Mouse (Mus musculus): ENCODE results near the gene Adcy10.

The Adcy10 gene

GRCm38 (mm10) chr1:165520716-165521115 is 35.7 kb downstream of the Adcy10 start:
- DNase-seq (ENCODE audit: low read depth, low spot score): no peak

DNA sequence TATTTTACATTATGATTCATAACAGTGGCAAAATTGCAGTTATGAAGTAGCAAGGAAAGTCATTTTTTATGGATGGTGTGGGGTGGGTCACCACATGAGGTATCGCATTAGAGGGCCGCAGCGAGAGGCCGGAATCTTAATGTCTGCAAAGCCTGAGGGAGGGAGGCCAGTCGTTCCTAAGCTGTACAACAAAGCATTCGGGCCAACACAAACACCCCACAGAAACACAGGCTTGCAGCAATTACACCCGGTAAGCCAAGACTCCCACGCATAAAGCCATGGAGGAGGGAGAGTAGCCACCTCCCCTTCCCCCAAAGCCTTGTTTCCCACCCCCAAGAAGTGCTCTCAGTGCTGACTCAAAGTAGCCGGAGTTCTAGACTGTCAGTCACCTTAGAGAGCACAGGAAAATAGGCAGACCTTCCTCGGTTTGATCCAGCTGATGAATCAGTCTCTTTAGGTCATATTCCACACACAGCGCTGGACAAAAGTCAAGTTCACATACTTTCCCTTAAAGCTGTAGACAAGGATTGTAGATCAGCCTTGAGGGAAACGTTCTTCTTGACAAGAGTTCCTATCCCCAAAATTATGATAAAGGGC is 51.2 kb downstream of the Adcy10 start:
- DNase-seq (ENCODE audit: low read depth, low spot score): no peak

GRCm38 (mm10) chr1:165537241-165537807 is 52.3 kb downstream of the Adcy10 start:
- no peak for DNase-seq (ENCODE audit: low read depth, low spot score)

- no peak for DNase-seq (ENCODE audit: low read depth, low spot score)
Measured at GRCm38 (mm10) chr1:165556711-165557110, 71.7 kb downstream of the Adcy10 start.

GRCm38 (mm10) chr1:165559073-165559472 is 74.1 kb downstream of the Adcy10 start:
- peak; percentile 71 for DNase-seq (ENCODE audit: low read depth, low spot score)

DNA sequence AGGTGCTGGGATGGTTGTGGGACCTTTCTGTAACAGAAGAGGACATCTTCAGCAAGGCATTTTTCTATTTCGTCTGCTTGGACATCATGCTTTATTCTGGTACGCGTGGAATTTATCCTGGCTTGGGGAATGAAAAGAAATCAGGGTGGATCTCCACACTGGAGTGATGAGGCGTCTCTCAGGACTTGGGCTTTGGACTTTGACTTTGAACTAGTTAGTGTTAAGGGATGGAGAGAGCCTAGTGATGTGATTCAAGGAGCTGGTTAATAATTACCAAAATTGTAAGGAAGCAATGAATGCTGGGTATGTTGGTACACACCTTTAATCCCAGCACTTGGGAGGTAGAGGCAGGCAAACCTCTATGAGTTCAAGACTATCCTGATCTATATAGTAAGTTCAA is 80.3 kb downstream of the Adcy10 start:
- no peak for DNase-seq (ENCODE audit: low read depth, low spot score)

DNA sequence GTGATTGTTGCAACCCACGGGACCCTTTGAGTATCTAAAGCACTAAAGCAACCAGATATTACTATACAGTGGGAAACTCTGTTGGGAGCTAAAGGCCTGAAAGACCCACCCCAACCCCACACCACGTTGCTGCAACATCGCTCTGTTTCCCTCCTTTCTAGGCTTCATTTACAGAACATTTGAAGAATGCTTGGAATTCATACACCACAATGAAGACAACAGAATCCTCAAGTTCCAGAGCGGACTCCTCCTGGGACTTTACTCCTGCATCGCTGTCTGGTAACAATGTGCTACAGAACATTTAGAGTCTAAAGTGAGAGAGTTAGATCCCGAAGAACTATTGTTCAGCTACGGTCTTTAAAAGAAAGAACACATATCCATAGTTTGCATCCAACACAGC is 82.5 kb downstream of the Adcy10 start:
- DNase-seq (ENCODE audit: low read depth, low spot score): no peak

GRCm38 (mm10) chr1:165576005-165576404 is 91.0 kb downstream of the Adcy10 start:
- DNase-seq (ENCODE audit: low read depth, low spot score): no peak

- DNase-seq (ENCODE audit: low read depth, low spot score): no peak
Measured at GRCm38 (mm10) chr1:165576459-165577112, 91.6 kb downstream of the Adcy10 start.

DNA sequence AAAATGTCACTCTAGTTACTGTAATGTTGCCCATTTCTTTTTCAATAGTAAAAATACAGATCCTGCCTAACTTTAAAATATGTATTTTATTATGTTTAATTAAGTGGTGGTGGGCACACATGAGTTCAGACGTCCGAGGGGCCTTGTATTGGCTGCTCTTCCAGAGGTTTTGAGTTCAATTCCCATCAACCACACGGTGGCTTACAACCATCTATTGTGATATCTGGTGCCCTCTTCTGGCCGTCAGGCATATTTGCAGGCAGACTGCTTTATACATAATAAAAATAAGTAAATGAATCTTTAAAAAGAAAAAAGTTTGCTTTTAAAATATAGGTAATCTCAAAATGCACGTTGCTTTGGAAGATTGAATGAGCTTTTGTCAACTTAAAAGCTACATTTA is 94.3 kb downstream of the Adcy10 start:
- no peak for DNase-seq (ENCODE audit: low read depth, low spot score)

GRCm38 (mm10) chr1:165581255-165581654 is 96.3 kb downstream of the Adcy10 start:
- no peak for DNase-seq (ENCODE audit: low read depth, low spot score)

GRCm38 (mm10) chr1:165583529-165584184 is 98.7 kb downstream of the Adcy10 start:
- DNase-seq (ENCODE audit: low read depth, low spot score): no peak

GRCm38 (mm10) chr1:165585389-165586104 is 100.6 kb downstream of the Adcy10 start:
- no peak for DNase-seq (ENCODE audit: low read depth, low spot score)

DNA sequence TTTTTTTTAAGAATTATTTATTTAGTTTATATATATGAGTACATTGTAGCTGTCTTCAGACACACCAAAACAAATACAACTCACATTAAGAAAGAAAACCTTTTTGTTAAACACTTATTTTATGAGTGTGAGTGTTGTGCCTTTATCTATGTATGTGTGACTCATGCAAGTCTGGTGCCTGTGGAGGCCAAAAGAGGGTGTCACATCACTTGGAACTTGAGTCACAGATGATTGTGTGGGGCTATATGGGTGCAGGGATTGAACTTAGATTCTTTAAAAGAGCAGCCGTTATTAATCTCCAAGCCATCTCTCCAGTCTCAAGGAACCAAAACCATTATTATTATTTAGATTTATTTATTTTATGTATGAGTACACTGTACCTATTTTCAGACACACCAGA is 101.4 kb downstream of the Adcy10 start:
- DNase-seq (ENCODE audit: low read depth, low spot score): no peak

GRCm38 (mm10) chr1:165587845-165588244 is 102.9 kb downstream of the Adcy10 start:
- no peak for DNase-seq (ENCODE audit: low read depth, low spot score)

DNA sequence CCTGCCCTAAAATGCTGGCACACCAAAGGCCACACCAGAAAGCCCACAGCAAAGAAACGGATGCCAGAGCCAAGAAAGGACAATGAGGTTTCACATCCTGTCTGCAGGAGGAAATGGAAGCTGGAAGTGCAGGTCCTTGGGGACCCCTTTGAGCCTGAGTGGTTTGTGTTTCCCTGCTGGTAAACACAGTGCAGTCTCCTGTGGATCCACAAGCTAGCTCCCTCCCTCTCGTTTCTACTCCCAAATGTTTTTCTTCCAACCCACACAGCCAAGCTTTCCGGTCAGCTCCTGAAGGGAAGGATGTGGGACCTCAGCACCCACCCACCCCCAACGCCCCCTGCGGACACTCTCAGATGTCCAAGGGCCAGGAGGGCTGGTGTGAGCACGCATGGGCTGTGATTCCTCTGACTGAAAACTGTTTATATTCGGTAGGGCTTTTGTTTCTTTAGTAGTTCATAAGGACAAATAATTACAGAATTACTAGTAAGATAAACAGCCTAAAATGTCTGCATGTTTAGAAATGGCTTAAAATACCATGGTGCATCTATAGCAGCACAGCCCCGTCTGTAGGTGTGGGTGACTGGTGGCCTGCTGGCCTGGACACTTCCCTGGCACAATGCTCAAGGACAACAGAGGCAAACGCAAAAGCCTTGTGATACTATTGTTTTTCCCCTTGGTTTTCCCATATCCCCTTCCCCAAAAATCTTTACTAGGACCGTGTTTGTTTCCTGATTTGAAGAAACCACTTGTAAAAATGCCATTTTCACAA is 104.5 kb downstream of the Adcy10 start:
- DNase-seq (ENCODE audit: low read depth, low spot score): no peak

DNA sequence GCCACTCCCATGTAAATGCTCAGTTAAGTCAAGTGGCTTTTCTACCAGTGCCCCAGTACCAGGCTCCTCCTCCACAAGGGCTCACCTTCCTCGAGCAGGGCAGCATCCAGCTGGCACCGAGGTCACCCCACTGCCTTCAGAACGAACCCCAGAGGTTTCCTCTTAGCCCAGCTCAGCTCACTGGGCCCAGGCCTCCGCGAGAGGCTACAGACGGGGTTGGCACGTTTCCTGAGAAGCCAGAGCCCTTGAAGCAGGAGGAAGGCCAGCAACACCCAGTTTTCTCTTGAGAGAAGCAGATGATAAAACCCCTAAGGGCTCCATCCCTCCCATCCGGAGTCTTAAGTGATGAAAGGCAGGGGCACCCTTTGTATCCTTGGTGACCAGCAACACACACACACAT is 105.8 kb downstream of the Adcy10 start:
- no peak for DNase-seq (ENCODE audit: low read depth, low spot score)

DNA sequence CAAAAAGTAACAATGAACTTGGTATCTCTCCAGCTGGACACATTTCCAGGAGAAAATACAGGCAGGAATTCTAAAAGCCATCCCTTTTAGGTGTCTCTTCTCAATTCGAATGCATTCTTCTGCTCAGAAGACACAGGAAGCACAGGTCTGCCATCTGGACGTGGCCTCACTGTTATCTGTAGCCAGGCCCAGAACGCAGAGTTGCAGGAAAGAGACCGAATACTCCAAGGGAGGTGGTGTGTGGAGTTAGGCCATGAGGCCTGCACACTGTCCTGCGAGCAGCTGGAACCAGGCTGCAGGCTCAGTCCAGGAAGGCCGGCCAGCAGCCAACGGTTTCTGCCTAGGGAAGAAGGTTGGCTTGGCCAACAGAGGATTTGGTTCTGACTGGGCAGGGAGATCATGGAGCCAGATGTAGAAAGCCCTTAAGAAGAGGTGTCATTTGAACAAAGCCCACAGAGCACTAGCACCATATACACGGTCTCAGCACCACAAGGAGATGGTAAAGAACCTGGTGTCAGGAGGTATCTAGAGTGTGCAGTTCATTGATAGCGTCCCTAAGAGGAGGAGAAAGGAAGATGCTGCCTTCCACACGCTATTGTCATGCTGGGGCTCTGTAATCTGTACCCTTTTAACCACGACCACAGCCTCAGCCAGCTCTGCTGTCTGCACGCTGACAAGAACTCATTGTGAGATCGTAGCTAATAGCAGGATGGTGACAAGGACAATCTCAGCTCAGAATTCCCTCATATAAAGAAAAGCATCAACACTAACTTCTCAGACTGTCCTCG is 107.5 kb downstream of the Adcy10 start:
- DNase-seq (ENCODE audit: low read depth, low spot score): no peak

GRCm38 (mm10) chr1:165594699-165595421 is 109.9 kb downstream of the Adcy10 start:
- DNase-seq (ENCODE audit: low read depth, low spot score): no peak

DNA sequence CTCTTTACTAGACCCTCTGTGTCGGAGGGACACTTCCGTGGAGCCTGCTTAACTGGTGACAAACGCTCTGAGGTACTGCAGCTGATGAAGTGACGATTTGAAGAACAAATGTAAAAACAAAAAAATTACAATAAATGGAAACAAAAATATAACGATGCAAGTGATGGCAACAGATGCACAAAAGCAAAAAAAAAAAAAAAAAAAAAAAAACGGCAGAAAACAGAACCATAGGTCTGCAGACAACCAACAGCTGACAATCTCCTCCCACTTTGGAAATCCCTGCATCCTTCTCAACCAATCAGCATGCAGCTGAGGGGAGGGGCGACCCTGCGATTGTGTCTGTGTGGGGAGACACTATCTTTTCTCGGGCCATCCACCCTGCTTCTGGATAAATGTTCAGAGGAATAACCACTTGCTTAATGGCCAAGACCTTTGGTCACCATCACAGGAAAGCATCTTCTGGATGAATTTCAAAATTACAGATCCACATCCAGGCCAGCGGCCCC is 116.8 kb downstream of the Adcy10 start:
- DNase-seq (ENCODE audit: low read depth, low spot score): no peak

Measured in brain, embryonic 18.5 days (tissue).